Mouse (Mus musculus) forebrain, embryonic 13.5 days (tissue): ENCODE results near the gene Elac2. TPM values are rescaled to one million over a fixed set of nuclear protein-coding genes. Genes with fewer than 3 reads are reported as not detected.

ENCODE experiments used
- ATAC-seq: fragments of 200-750 bp; cut with Nextera tagmentation; 2 replicates; pipeline ENCODE4 v1.8.0; 2017
- H3K27ac ChIP-seq: fragments of 300-500 bp; sonication (generic); 2 replicates; pipeline ENCODE4 v1.5.1; 2015; ENCODE audit warnings: inconsistent platforms, mild to moderate bottlenecking, moderate library complexity
- H3K27me3 ChIP-seq: fragments of 300-500 bp; sonication (generic); 2 replicates; pipeline ENCODE4 v1.6.1; 2015; ENCODE audit warnings: mild to moderate bottlenecking, inconsistent platforms
- H3K36me3 ChIP-seq: fragments of 300-500 bp; sonication (generic); 2 replicates; pipeline ENCODE4 v1.6.1; 2015; ENCODE audit warnings: mild to moderate bottlenecking, inconsistent platforms; ENCODE audit not compliant: poor library complexity, severe bottlenecking
- H3K4me1 ChIP-seq: fragments of 300-500 bp; sonication (generic); 2 replicates; pipeline ENCODE4 v1.6.1; 2015; ENCODE audit warnings: inconsistent platforms
- H3K4me2 ChIP-seq: fragments of 300-500 bp; sonication (generic); 2 replicates; pipeline ENCODE4 v1.6.1; 2015; ENCODE audit warnings: inconsistent platforms, mild to moderate bottlenecking, moderate library complexity
- H3K4me3 ChIP-seq: fragments of 300-500 bp; sonication (generic); 2 replicates; pipeline ENCODE4 v1.5.1; 2015; ENCODE audit warnings: mild to moderate bottlenecking, inconsistent platforms
- H3K9ac ChIP-seq: fragments of 300-500 bp; sonication (generic); 2 replicates; pipeline ENCODE4 v1.6.1; 2015; ENCODE audit warnings: mild to moderate bottlenecking, inconsistent platforms
- H3K9me3 ChIP-seq: fragments of 300-500 bp; sonication (generic); replicated peaks from 2 replicates; pipeline ENCODE4 v1.6.1; 2016; ENCODE audit warnings: inconsistent platforms
- WGBS: fragments of 180-500 bp; shearing (Covaris S2); methylation state at CpG from one replicate; pipeline ENCODE4 v1.1.7; 2015; 5-methylcytosine and 5-hydroxymethylcytosine counted together
- polyA plus RNA-seq: library from polyadenylated mRNA; unstranded; fragments of >200 nt; fragmentation: Nextera tagmentation; extraction: Ambion mirVana; gene quantifications from 2 replicates; pipeline ENCODE4 v1.2.1, GENCODE M21; 2015

Elac2 gene
- polyA plus RNA-seq, 1 experiment from 2014 or later: 30.6 TPM

DNA sequence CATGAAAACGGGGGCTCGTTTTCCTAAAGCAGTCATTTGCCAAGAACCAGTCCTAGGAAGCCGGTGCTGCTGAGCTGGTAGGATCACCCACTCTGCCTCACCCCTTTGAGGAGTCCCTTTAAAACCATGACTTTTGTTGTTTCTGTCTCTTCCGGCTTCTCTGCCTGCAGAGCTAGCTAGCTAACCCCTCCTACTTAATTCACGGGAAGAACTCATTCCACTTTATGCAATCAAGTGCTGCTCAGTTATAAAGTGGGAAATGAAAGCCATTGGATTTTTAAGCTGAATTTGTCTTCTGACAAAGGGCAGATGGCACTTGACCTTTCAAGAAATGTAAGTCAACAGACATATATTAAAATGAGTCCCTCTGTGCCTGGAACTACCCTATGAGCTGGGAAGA is 49.2 kb downstream of the Elac2 start:
- ATAC-seq: no peak
- no peaks in the 10 kb centered on the region for H3K4me1 ChIP-seq
- no peaks in the 10 kb centered on the region for H3K9me3 ChIP-seq
- no peak overlapping the region for H3K27ac ChIP-seq
- no peak overlapping the region for H3K4me3 ChIP-seq
- H3K4me2 ChIP-seq: no peak overlapping the region
- WGBS: 76% methylated on average over 5 of the region's 5 CpGs
- no peaks in the 10 kb centered on the region for H3K27me3 ChIP-seq
- no peak overlapping the region for H3K9ac ChIP-seq
- H3K36me3 ChIP-seq: 0 out of 2 replicates have a peak, but pooled peaks cover 17% of the 10 kb centered on the region

DNA sequence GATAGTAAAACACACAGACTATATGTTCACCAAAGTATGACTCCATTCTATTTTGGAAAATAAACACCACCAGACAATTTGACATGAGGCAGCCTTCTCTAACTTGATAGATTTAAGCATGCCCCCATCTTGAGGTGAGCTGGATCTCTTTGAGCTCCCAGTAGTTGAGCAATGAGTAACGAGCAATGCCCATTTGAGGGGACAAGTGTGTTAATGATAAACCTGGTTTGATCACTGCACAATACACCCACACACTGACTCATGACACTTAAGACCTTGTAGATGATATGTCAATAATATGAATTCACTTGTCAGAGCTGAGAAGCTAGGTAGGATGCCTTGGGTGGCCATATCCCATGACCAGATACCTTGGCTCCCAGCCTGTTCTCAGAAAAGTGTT is 51.4 kb downstream of the Elac2 start:
- no peaks in the 10 kb centered on the region for H3K4me1 ChIP-seq
- WGBS: 86% methylated on average over 1 of the region's 1 CpGs
- no peak for ATAC-seq
- no peak overlapping the region for H3K4me3 ChIP-seq
- H3K4me2 ChIP-seq: no peak overlapping the region
- no peak overlapping the region for H3K27ac ChIP-seq
- H3K27me3 ChIP-seq: no peaks in the 10 kb centered on the region
- H3K36me3 ChIP-seq: 0 out of 2 replicates have a peak, but pooled peaks cover 11% of the 10 kb centered on the region
- no peak overlapping the region for H3K9ac ChIP-seq
- no peaks in the 10 kb centered on the region for H3K9me3 ChIP-seq

DNA sequence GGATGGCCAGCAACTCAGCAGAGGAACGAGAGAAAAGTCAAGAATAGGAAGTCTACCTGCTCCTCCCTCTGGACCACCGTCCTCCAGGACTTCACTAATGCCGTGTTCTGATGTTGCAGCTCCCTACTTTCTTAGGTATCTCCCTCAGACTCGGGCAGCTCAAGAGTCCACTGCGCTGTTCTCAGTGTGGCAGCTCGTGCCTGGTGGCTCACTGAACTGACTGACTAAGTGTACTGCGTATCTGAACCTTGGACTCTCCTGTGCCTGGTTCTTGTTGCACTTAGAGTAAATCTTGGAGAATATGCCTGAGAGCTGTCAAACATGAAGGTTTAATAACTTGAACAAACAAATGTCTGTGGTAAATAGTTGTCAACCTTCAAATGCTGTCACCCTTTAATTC is 53.4 kb downstream of the Elac2 start:
- Histone ChIP-seq H3K27me3 (no peaks in the 10 kb centered on the region), H3K9ac (no peak overlapping the region), H3K36me3 (0 out of 2 replicates have a peak, but pooled peaks cover 11% of the 10 kb centered on the region), H3K4me1 (no peaks in the 10 kb centered on the region), H3K4me3 (no peak overlapping the region), H3K9me3 (no peaks in the 10 kb centered on the region), H3K4me2 (no peak overlapping the region), H3K27ac (no peak overlapping the region)
- ATAC-seq: no peak
- 91% methylated on average over 7 of the region's 7 CpGs for WGBS

DNA sequence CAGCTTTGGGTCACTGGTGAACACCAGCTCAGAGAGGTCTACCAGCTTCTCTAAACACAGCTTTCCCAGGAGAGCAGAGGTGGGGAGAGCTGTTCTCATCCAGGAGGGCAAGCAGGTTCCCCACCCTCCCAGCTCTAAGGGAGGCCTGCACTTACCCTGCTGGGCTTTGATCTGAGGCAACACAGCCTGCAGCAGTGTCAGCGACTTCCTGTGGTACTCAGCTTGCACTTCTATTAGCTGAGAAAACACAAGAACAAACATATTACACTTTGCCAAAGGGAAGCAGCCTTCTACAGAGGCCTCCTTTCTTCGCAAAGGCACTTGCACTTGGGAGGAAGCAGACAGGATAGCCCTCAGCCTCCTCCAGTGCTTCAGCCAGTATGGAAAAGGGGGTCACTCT is 60.2 kb downstream of the Elac2 start:
- 79% methylated on average over 2 of the region's 2 CpGs for WGBS
- Histone ChIP-seq H3K27ac (no peak overlapping the region), H3K27me3 (no peaks in the 10 kb centered on the region), H3K9me3 (no peaks in the 10 kb centered on the region), H3K36me3 (no peaks in the 10 kb centered on the region), H3K4me2 (no peak overlapping the region), H3K4me1 (peaks cover 12% of the 10 kb centered on the region; the same call in 1 of the 2 replicates), H3K4me3 (no peak overlapping the region), H3K9ac (no peak overlapping the region)
- no peak for ATAC-seq

GRCm38 (mm10) chr11:65039517-65040095 is 60.8 kb downstream of the Elac2 start:
- Histone ChIP-seq H3K4me2 (no peak overlapping the region), H3K27ac (no peak overlapping the region), H3K9ac (no peak overlapping the region), H3K9me3 (no peaks in the 10 kb centered on the region), H3K4me3 (no peak overlapping the region), H3K36me3 (no peaks in the 10 kb centered on the region), H3K4me1 (peaks cover 12% of the 10 kb centered on the region; the same call in 1 of the 2 replicates), H3K27me3 (no peaks in the 10 kb centered on the region)
- no peak for ATAC-seq
- WGBS: 52% methylated on average over 12 of the region's 12 CpGs

- no peak overlapping the region for H3K27ac ChIP-seq
- no peak for ATAC-seq
- no peaks in the 10 kb centered on the region for H3K36me3 ChIP-seq
- 60% methylated on average over 6 of the region's 6 CpGs for WGBS
- no peaks in the 10 kb centered on the region for H3K9me3 ChIP-seq
- H3K4me1 ChIP-seq: peaks cover 12% of the 10 kb centered on the region; the same call in 1 of the 2 replicates
- H3K4me3 ChIP-seq: no peak overlapping the region
- H3K4me2 ChIP-seq: no peak overlapping the region
- H3K27me3 ChIP-seq: no peaks in the 10 kb centered on the region
- no peak overlapping the region for H3K9ac ChIP-seq
These were observed 61.7 kb downstream of the Elac2 start for GRCm38 (mm10) chr11:65040556-65040955.

- WGBS: 87% methylated on average over 7 of the region's 7 CpGs
- ATAC-seq: no peak
These were observed 70.3 kb downstream of the Elac2 start for GRCm38 (mm10) chr11:65049090-65049489.

DNA sequence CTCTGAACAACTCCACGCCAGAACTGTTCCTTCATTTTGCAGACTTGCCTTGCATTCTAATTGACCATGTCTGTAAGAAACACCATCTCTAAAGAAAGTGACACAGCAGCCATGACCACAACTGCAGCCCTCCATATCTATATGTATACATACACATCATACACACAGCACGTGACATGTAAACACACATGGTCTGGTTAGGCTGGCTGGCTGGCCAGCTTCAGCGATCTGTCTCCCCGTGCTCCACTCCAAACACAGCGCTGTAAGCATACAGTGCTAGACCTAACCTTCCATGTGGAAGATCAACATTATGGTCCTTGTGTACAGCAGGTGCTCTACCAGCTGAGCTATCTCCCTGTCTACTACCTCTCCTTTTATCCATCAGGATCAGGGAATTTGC is 72.0 kb downstream of the Elac2 start:
- H3K36me3 ChIP-seq: 0 out of 2 replicates have a peak, but pooled peaks cover 4% of the 10 kb centered on the region
- no peak overlapping the region for H3K27ac ChIP-seq
- H3K27me3 ChIP-seq: no peaks in the 10 kb centered on the region
- no peaks in the 10 kb centered on the region for H3K4me1 ChIP-seq
- H3K4me3 ChIP-seq: no peak overlapping the region
- WGBS: 95% methylated on average over 5 of the region's 5 CpGs
- no peak overlapping the region for H3K9ac ChIP-seq
- no peak for ATAC-seq
- H3K9me3 ChIP-seq: no peaks in the 10 kb centered on the region
- H3K4me2 ChIP-seq: no peak overlapping the region

More at GRCm38 (mm10) chr11:65049090-65049489, 70.3 kb downstream of the Elac2 start:
- Histone ChIP-seq H3K4me1 (no peaks in the 10 kb centered on the region), H3K9me3 (no peaks in the 10 kb centered on the region), H3K27ac (no peak overlapping the region), H3K36me3 (0 out of 2 replicates have a peak, but pooled peaks cover 4% of the 10 kb centered on the region), H3K4me2 (no peak overlapping the region), H3K9ac (no peak overlapping the region), H3K27me3 (no peaks in the 10 kb centered on the region), H3K4me3 (no peak overlapping the region)

Other genes starting within 250 kb of the Elac2 start
- 0.16 TPM in 1 of 2 replicates, not detected in the other for gene 1700086D15Rik, start 180.9 kb downstream of the Elac2 start, polyA plus RNA-seq
- 5.3 and 6.0 TPM in 2 replicates for gene Arhgap44, start 183.9 kb downstream of the Elac2 start, polyA plus RNA-seq